Mouse (Mus musculus): ENCODE measurements around the gene Fbxw4.

DNA sequence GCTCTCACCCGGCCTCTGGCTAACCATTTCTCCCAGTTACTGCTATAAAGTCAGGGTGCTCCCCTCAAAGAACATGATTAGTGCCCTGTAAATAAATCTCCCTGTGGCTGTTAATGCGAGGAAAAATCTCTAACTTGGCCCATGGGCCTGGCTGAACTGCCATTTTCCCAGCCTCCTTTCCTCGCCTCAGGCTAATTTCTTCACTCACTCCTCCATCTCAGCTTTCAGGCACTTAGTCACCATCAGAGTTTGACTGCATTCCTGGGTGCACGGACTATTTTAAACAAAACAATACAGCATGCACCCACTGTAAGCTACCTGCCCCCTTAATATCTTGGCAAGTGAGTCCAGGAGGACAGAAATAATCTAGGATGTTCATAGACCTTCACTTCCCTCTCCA, 13.2 kb downstream of the Fbxw4 start:
- TF ChIP-seq CTCF (IDR thresholded peaks at IDR 0.05; ENCODE audit: insufficient read depth, low read depth, low read length) (no peak), POLR2A (IDR thresholded peaks at IDR 0.05; ENCODE audit: insufficient read depth, low read depth, low read length) (no peak)
